Mouse (Mus musculus) olfactory bulb, adult 2 months (tissue): ENCODE measurements around the gene Parp8. TPM values are rescaled to one million over a fixed set of nuclear protein-coding genes. Genes with fewer than 3 reads are reported as not detected.
"Not testable (repeated sequence)": the region's sequence is repeated elsewhere in the genome, so short reads cannot be mapped to it uniquely, and the experiment has no call there.

Experiments used
- H3K27ac ChIP-seq: fragments of 200-500 bp; 2 replicates; pipeline ENCODE4 v1.5.1; 2012; ENCODE audit warnings: low read depth, low read length; ENCODE audit not compliant: insufficient read depth
- H3K4me1 ChIP-seq: fragments of 200-500 bp; 2 replicates; pipeline ENCODE4 v1.6.1; 2012; ENCODE audit warnings: low read length; ENCODE audit not compliant: control insufficient read depth, insufficient read depth
- H3K4me3 ChIP-seq: fragments of 200-500 bp; 2 replicates; pipeline ENCODE4 v1.5.1; 2012; ENCODE audit warnings: mild to moderate bottlenecking, low read depth, low read length, moderate library complexity; ENCODE audit not compliant: insufficient read depth
- CTCF ChIP-seq: fragments of 200-500 bp; IDR thresholded peaks from 2 replicates; pipeline ENCODE4 v1.5.1; 2012; ENCODE audit warnings: low read depth, mild to moderate bottlenecking, low read length, moderate library complexity; ENCODE audit not compliant: insufficient read depth
- POLR2A ChIP-seq: fragments of 200-500 bp; IDR thresholded peaks from 2 replicates; pipeline ENCODE4 v1.6.1; 2012; ENCODE audit warnings: mild to moderate bottlenecking, low read depth, low read length, moderate library complexity; ENCODE audit not compliant: insufficient read depth
- WGBS: fragments of 180-500 bp; shearing (Covaris S2); methylation state at CpG from one replicate; pipeline ENCODE4 v1.1.7; 2018; 5-methylcytosine and 5-hydroxymethylcytosine counted together
- polyA plus RNA-seq: library from polyadenylated mRNA; stranded (reverse); fragments of >200 nt; gene quantifications from 2 replicates; pipeline ENCODE4 v1.2.4, GENCODE M21; 2012; ENCODE audit warnings: low replicate concordance; ENCODE audit not compliant: missing spikeins, insufficient read depth, insufficient read length

The Parp8 gene
- polyA plus RNA-seq, 1 experiment = not detected

- Histone ChIP-seq H3K27ac (no peak overlapping the region), H3K4me3 (no peak overlapping the region), H3K4me1 (no peaks in the 10 kb centered on the region)
- 77% methylated on average over 4 of the region's 4 CpGs for WGBS
- no peak for TF ChIP-seq POLR2A
- no peak for TF ChIP-seq CTCF
Observed at GRCm38 (mm10) chr13:116949527-116949926, 75.8 kb downstream of the Parp8 start.

GRCm38 (mm10) chr13:116949056-116949455 is 76.3 kb downstream of the Parp8 start:
- Histone ChIP-seq H3K27ac (no peak overlapping the region), H3K4me3 (no peak overlapping the region), H3K4me1 (no peaks in the 10 kb centered on the region)
- TF ChIP-seq CTCF (no peak), POLR2A (no peak)
- WGBS = 98% methylated on average over 6 of the region's 6 CpGs

GRCm38 (mm10) chr13:116948299-116948659 is 77.1 kb downstream of the Parp8 start:
- TF ChIP-seq CTCF = no peak
- TF ChIP-seq POLR2A = no peak
- Histone ChIP-seq H3K4me3 (no peak overlapping the region), H3K27ac (no peak overlapping the region), H3K4me1 (no peaks in the 10 kb centered on the region)
- 40% methylated on average over 5 of the region's 5 CpGs for WGBS

- Histone ChIP-seq H3K4me3 (no peak overlapping the region), H3K4me1 (no peaks in the 10 kb centered on the region), H3K27ac (no peak overlapping the region)
- WGBS = 79% methylated on average over 9 of the region's 9 CpGs
- TF ChIP-seq CTCF = no peak
- no peak for TF ChIP-seq POLR2A
Observed at GRCm38 (mm10) chr13:116947611-116948298, 77.6 kb downstream of the Parp8 start.

DNA sequence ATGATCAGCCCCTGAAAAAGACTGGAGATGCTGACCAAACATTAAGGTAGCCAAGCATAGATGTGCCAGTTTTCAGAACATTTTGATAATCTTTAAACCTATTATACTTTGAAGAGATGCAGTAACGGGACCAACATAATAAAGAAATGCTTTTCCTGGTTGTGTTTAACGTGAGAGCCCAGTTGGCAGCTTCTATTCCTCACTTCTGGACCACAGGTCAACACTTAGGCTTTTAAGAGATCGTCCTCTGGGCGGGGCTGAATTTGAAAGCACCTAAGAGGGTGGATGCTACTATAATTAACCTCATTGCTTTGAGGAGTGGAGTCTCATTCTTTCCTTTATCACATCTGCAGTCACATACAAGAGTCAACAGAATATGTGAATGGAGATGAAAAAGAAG is 78.8 kb downstream of the Parp8 start:
- Histone ChIP-seq H3K27ac (no peak overlapping the region), H3K4me1 (peaks cover 3% of the 10 kb centered on the region), H3K4me3 (no peak overlapping the region)
- TF ChIP-seq CTCF (no peak), POLR2A (no peak)
- 86% methylated on average over 4 of the region's 4 CpGs for WGBS

GRCm38 (mm10) chr13:116941280-116942015 is 83.9 kb downstream of the Parp8 start:
- H3K27ac ChIP-seq = no peak overlapping the region; the same call in 1 of the 2 replicates
- H3K4me3 ChIP-seq = no peak overlapping the region
- WGBS = 67% methylated on average over 13 of the region's 13 CpGs
- peaks cover 6% of the 10 kb centered on the region for H3K4me1 ChIP-seq
- TF ChIP-seq CTCF (no peak), POLR2A (no peak)

- Histone ChIP-seq H3K4me3 (no peak overlapping the region), H3K27ac (no peak overlapping the region), H3K4me1 (peaks cover 6% of the 10 kb centered on the region)
- WGBS = 61% methylated on average over 7 of the region's 7 CpGs
- no peak for TF ChIP-seq POLR2A
- TF ChIP-seq CTCF = no peak
Observed at GRCm38 (mm10) chr13:116940761-116941160, 84.6 kb downstream of the Parp8 start.

- not testable (repeated sequence) for H3K4me3 ChIP-seq, H3K4me1 ChIP-seq, H3K27ac ChIP-seq
- WGBS = 95% methylated on average over 3 of the region's 3 CpGs
Observed at GRCm38 (mm10) chr13:116937019-116937418, 88.3 kb downstream of the Parp8 start.

GRCm38 (mm10) chr13:116917387-116917930 is 107.9 kb downstream of the Parp8 start:
- WGBS = 50% methylated on average over 6 of the region's 6 CpGs
- TF ChIP-seq POLR2A = no peak
- TF ChIP-seq CTCF = no peak
- Histone ChIP-seq H3K27ac (no peak overlapping the region), H3K4me1 (no peaks in the 10 kb centered on the region), H3K4me3 (no peak overlapping the region)

GRCm38 (mm10) chr13:116908284-116908683 is 117.1 kb downstream of the Parp8 start:
- Histone ChIP-seq H3K4me3 (no peak overlapping the region), H3K4me1 (no peaks in the 10 kb centered on the region), H3K27ac (no peak overlapping the region)
- WGBS = 91% methylated on average over 3 of the region's 3 CpGs
- TF ChIP-seq POLR2A (no peak), CTCF (no peak)
